Mouse (Mus musculus) kidney, embryonic 15.5 days (tissue): ENCODE results near the gene Krtap14. TPM values are rescaled to one million over a fixed set of nuclear protein-coding genes. Genes with fewer than 3 reads are reported as not detected.

Experiments used
- ATAC-seq: fragments of 200-750 bp; cut with Nextera tagmentation; replicated peaks from 2 replicates; pipeline ENCODE4 v1.8.0; 2017; ENCODE audit warnings: moderate TSS enrichment; ENCODE audit not compliant: low FRiP score
- H3K27ac ChIP-seq: fragments of 300-500 bp; sonication (generic); 2 replicates; pipeline ENCODE4 v1.5.1; 2015; ENCODE audit warnings: mild to moderate bottlenecking, inconsistent platforms
- H3K27me3 ChIP-seq: fragments of 300-500 bp; sonication (generic); 2 replicates; pipeline ENCODE4 v1.6.1; 2015; ENCODE audit warnings: inconsistent platforms
- H3K36me3 ChIP-seq: fragments of 300-500 bp; sonication (generic); 2 replicates; pipeline ENCODE4 v1.6.1; 2015; ENCODE audit warnings: inconsistent platforms
- H3K4me1 ChIP-seq: fragments of 300-500 bp; sonication (generic); 2 replicates; pipeline ENCODE4 v1.6.1; 2015; ENCODE audit warnings: inconsistent platforms
- H3K4me2 ChIP-seq: fragments of 300-500 bp; sonication (generic); 2 replicates; pipeline ENCODE4 v1.6.1; 2015; ENCODE audit warnings: moderate library complexity, mild to moderate bottlenecking, inconsistent platforms
- H3K4me3 ChIP-seq: fragments of 300-500 bp; sonication (generic); replicated peaks from 2 replicates; pipeline ENCODE4 v1.5.1; 2015; ENCODE audit warnings: mild to moderate bottlenecking, inconsistent platforms
- H3K9ac ChIP-seq: fragments of 300-500 bp; sonication (generic); 2 replicates; pipeline ENCODE4 v1.6.1; 2015; ENCODE audit warnings: mild to moderate bottlenecking, inconsistent platforms
- H3K9me3 ChIP-seq: fragments of 300-500 bp; sonication (generic); replicated peaks from 2 replicates; pipeline ENCODE4 v1.6.1; 2016; ENCODE audit warnings: inconsistent platforms
- WGBS: fragments of 180-500 bp; shearing (Covaris S2); methylation state at CpG from one replicate; pipeline ENCODE4 v1.1.7; 2015; ENCODE audit warnings: mixed read lengths; 5-methylcytosine and 5-hydroxymethylcytosine counted together
- polyA plus RNA-seq: library from polyadenylated mRNA; unstranded; fragments of >200 nt; fragmentation: Nextera tagmentation; extraction: Ambion mirVana; gene quantifications from 2 replicates; pipeline ENCODE4 v1.2.1, GENCODE M21; 2015

Krtap14 gene
- polyA plus RNA-seq: not detected in 2 replicates

DNA sequence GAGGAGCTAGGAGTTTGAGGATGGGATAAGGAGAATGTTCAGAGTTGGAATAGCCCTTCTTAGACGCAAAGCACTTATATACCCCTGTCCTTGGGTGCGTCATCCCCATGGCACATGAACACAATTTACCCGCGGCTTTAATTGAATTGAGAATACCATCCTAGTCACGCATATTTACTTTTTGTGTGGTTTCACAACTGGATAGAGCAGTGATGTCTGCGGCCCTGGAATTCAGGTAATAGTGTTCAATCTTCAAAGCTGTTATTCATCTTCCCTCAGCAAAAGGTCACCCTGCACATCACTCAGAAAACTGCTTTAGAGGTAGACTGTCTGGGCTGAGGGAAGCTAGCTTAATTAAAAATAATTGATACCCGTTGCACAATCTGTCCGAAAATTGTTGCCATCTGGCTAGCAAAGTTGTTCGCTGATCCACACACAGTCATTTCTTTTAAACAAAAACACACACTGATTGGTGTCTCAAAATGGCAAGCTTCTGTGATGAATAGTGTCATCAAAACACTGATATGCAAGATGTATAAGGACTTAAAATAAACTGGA lies at the start of gene Krtap14:
Krtap14 (minus strand) TSS at position 51 of the 558 bp plus-strand sequence.
- Histone ChIP-seq H3K4me2 (no peak within 1 kb of the TSS), H3K27me3 (no peaks in the 10 kb centered on the region)
- ATAC-seq: no peak

DNA sequence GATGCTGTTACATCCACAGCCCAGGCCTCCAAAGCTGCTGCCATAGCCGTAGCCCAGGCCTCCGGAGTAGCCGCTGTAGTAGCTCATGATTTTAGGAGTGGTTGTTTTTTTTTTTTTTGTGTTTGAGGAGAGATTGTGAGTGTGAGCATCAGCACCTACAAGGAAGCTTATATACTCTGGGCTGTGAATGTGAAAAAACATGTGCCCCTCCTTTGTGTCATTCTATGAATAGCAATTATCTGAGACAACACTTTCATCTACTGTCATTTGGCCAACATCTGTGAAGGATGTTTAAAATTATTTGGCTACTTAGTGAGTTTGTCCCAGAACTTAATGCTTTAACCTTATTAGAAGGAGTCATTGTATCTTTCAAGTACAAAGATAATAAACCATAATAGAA lies 48.2 kb upstream of the Krtap14 start, which contains the start of gene Krtap19-2:
Krtap19-2 (minus strand) TSS at position 101 of the 400 bp plus-strand sequence.
- no peaks in the 10 kb centered on the region for H3K27me3 ChIP-seq
- no peaks in the 10 kb centered on the region for H3K36me3 ChIP-seq
- no peak within 1 kb of the TSS for H3K4me2 ChIP-seq
- 94% methylated on average over 3 of the region's 3 CpGs for WGBS
- H3K27ac ChIP-seq: no peak within 1 kb of the TSS
- no peaks in the 10 kb centered on the region for H3K4me1 ChIP-seq
- no peak within 1 kb of the TSS for H3K4me3 ChIP-seq
- no peak for ATAC-seq
- H3K9ac ChIP-seq: no peak within 1 kb of the TSS
- no peaks in the 10 kb centered on the region for H3K9me3 ChIP-seq

More for the DNA sequence above, at the start of gene Krtap14:
- no peak within 1 kb of the TSS for H3K4me3 ChIP-seq
- no peak within 1 kb of the TSS for H3K27ac ChIP-seq
- H3K9ac ChIP-seq: no peak within 1 kb of the TSS
- H3K36me3 ChIP-seq: no peaks in the 10 kb centered on the region
- 90% methylated on average over 9 of the region's 9 CpGs for WGBS
- no peaks in the 10 kb centered on the region for H3K4me1 ChIP-seq
- H3K9me3 ChIP-seq: no peaks in the 10 kb centered on the region

DNA sequence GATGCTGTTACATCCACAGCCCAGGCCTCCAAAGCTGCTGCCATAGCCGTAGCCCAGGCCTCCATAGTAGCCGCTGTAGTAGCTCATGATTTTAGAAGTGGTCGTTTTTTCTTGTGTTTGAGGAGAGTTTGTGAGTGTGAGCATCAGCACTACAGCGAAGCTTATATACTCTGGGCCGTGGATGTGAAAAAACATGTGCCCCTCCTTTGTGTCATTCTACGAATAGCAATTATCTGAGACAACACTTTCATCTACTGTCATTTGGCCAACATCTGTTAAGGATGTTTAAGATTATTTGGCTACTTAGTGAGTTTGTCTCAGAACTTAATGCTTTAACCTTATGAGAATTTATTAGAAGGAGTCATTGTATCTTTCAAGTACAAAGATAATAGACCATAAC lies 43.4 kb upstream of the Krtap14 start, which contains the start of gene Krtap19-1:
Krtap19-1 (minus strand) TSS at position 101 of the 400 bp plus-strand sequence.
- Histone ChIP-seq H3K27ac (no peak within 1 kb of the TSS), H3K4me2 (no peak within 1 kb of the TSS), H3K27me3 (no peaks in the 10 kb centered on the region), H3K4me1 (no peaks in the 10 kb centered on the region), H3K9me3 (no peaks in the 10 kb centered on the region), H3K4me3 (no peak within 1 kb of the TSS), H3K36me3 (no peaks in the 10 kb centered on the region), H3K9ac (no peak within 1 kb of the TSS)
- 90% methylated on average over 6 of the region's 6 CpGs for WGBS
- no peak for ATAC-seq

DNA sequence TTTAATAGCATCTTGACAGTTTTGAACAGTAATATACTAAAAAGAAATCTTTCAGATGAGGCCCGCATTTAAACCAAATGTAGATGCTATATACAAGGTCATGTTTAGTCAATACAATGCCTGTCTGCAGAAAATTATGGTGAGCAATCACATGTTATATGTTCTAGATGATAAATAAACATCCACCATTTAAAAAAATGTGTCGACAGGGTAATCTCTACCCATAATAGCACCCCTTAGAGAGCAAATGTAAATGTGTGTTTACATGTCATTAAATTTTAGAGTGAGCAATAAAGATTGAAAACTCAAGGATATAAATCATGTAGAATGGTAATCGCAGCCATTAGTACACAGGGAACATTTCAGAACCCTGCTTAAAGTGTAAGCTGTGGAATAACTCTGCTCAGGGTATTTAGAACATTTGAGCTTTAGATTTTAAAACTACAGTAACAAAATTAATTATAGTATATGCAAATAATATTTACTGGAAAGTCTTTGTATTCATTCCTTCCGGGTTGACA lies 39.0 kb upstream of the Krtap14 start:
- no peak for ATAC-seq
- no peaks in the 10 kb centered on the region for H3K4me1 ChIP-seq
- no peaks in the 10 kb centered on the region for H3K9me3 ChIP-seq
- no peak overlapping the region for H3K4me2 ChIP-seq
- no peaks in the 10 kb centered on the region for H3K27me3 ChIP-seq
- WGBS: 55% methylated on average over 4 of the region's 4 CpGs
- H3K4me3 ChIP-seq: no peak overlapping the region
- no peak overlapping the region for H3K27ac ChIP-seq
- no peak overlapping the region for H3K9ac ChIP-seq
- H3K36me3 ChIP-seq: no peaks in the 10 kb centered on the region

DNA sequence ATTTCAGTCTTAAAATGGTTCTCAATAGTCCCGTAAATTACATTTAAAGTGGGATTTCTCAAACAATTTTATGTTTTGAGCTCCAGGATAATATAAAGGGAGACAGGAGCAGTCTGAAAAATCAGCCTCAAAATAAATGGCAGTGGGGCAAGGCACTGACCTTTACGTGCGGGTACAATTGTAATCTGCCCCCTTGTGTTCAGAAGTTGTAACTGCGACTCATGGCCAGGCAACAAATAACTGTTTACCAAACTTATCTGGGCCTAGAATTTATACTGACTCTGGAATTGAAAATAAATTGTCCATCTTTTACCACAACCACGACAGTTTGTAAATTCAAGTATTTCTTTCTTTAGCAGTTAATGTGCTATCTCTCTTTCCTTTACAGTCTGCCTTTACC lies 25.5 kb upstream of the Krtap14 start:
- Histone ChIP-seq H3K27me3 (no peaks in the 10 kb centered on the region), H3K4me1 (no peaks in the 10 kb centered on the region), H3K9me3 (no peaks in the 10 kb centered on the region), H3K27ac (no peak overlapping the region), H3K9ac (no peak overlapping the region), H3K4me2 (no peak overlapping the region), H3K36me3 (no peaks in the 10 kb centered on the region), H3K4me3 (no peak overlapping the region)
- ATAC-seq: no peak
- 13% methylated on average over 5 of the region's 5 CpGs for WGBS

DNA sequence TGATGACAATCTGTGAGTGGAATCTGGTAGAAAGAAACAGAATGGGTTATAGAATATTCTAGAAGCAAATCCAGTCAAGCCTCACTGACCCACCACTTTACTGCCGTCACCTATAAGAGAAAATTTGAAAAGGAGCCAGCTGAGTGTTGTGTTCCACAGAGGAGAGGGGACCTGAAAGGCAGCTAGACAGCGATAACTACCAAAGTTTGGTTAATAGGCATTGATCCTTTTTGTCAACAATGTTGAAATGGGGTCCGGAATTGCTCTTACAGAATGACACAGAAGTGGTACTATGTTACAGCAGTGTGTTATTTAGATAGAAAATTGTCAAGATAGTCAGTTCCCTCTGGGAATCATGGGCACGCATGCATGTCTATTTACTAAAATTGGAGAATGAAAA lies 22.6 kb upstream of the Krtap14 start:
- ATAC-seq: no peak
- Histone ChIP-seq H3K9me3 (no peaks in the 10 kb centered on the region), H3K36me3 (no peaks in the 10 kb centered on the region), H3K4me1 (no peaks in the 10 kb centered on the region), H3K27me3 (no peaks in the 10 kb centered on the region), H3K9ac (no peak overlapping the region), H3K4me3 (no peak overlapping the region), H3K4me2 (no peak overlapping the region), H3K27ac (no peak overlapping the region)
- WGBS: 82% methylated on average over 4 of the region's 4 CpGs

DNA sequence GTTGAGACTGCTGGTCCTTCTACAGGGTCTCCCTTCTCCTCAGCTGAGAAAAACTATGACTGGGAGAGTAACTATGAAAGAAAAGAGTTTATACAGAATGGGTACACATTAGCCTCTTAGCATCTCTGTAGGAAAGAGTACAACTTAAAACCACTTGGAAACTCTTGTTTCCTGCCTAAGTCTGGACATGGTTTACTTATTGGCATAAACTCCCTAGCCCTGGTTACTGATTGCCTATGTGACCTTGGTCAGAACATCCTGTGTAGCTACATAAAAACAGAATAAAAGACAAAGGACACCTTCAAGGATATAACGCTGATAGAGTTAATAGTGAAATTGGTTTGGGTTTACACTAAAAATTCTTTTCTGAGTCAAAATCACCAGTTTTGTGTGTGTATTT lies 21.4 kb upstream of the Krtap14 start:
- 0 out of 2 replicates have a peak, but pooled peaks have one; percentile 56 for ATAC-seq
- Histone ChIP-seq H3K4me2 (no peak overlapping the region), H3K36me3 (no peaks in the 10 kb centered on the region), H3K4me1 (no peaks in the 10 kb centered on the region), H3K9me3 (no peaks in the 10 kb centered on the region), H3K4me3 (no peak overlapping the region), H3K27me3 (no peaks in the 10 kb centered on the region), H3K9ac (no peak overlapping the region), H3K27ac (no peak overlapping the region)
- WGBS: 87% methylated on average over 1 of the region's 1 CpGs

DNA sequence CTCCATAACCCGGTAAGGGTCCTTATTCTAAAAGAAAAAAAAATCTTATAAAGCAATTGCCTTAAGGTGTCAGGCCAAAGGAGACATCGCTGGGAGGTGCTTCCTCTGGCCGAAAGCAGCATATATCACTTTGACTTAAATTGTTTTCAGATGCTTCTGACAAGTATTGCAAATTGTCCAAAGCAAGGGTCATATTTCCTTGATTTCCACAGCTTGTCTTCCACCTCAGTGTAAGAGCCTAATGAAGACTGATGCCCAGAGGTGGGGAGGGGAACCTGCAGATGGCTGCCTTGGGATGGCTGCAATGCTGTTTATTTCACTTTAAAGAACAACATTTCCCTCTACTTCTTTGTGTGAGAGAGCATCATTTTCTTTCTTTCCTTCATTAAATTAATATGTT lies 1.0 kb upstream of the Krtap14 start:
- Histone ChIP-seq H3K9me3 (no peaks in the 10 kb centered on the region), H3K36me3 (no peaks in the 10 kb centered on the region), H3K4me1 (no peaks in the 10 kb centered on the region), H3K27me3 (no peaks in the 10 kb centered on the region), H3K27ac (no peak overlapping the region), H3K4me3 (no peak overlapping the region), H3K4me2 (no peak overlapping the region), H3K9ac (no peak overlapping the region)
- ATAC-seq: no peak
- 39% methylated on average over 3 of the region's 3 CpGs for WGBS

DNA sequence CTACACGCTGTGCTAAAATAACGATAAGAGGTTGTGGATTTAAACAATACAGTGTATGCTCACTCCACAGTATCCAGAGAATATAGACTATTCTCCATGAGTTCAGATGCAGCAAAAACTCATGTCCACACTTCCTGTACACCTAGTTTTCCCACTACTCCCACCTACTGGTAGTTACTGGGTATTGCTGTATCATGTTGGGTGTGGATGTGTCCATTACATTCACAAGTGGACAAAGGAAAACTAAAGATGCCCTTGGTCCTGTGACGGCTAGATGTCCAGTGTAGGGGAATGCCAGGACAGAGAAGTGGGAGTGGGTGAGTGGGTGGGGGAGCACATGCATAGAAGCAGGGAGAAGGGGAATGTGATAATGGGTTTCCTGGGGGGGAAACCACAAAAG lies 2.2 kb downstream of the Krtap14 start:
- no peak overlapping the region for H3K4me3 ChIP-seq
- no peak overlapping the region for H3K9ac ChIP-seq
- H3K36me3 ChIP-seq: no peaks in the 10 kb centered on the region
- H3K4me1 ChIP-seq: no peaks in the 10 kb centered on the region
- ATAC-seq: no peak
- H3K9me3 ChIP-seq: no peaks in the 10 kb centered on the region
- no peak overlapping the region for H3K4me2 ChIP-seq
- 81% methylated on average over 3 of the region's 3 CpGs for WGBS
- H3K27me3 ChIP-seq: no peaks in the 10 kb centered on the region
- H3K27ac ChIP-seq: no peak overlapping the region

DNA sequence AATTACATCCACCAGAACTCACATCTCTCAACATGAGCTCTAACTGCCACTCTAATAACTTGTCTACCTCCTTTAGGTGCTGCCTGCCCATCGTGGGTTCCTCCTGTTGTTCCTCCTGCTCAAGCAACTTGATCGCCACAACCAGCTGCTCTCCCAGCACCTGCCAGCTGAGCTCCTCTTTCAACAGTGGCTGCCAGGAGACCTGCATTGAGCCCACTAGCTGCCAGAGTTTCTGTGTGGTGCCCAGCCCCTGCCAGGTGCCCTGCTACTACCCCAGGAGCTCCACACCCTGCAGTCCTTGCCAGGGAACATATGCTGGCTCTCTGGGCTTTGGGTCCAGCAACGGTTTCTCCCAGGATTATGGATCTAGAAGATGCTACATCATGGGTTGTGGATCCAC lies 5.9 kb downstream of the Krtap14 start, which contains the start of gene Krtap15:
Krtap15 (plus strand) TSS at position 150 of the 400 bp plus-strand sequence.
- H3K4me1 ChIP-seq: no peaks in the 10 kb centered on the region
- H3K4me3 ChIP-seq: no peak within 1 kb of the TSS
- no peaks in the 10 kb centered on the region for H3K9me3 ChIP-seq
- WGBS: 85% methylated on average over 3 of the region's 3 CpGs
- no peaks in the 10 kb centered on the region for H3K27me3 ChIP-seq
- no peaks in the 10 kb centered on the region for H3K36me3 ChIP-seq
- no peak within 1 kb of the TSS for H3K4me2 ChIP-seq
- ATAC-seq: no peak
- no peak within 1 kb of the TSS for H3K27ac ChIP-seq
- H3K9ac ChIP-seq: no peak within 1 kb of the TSS

DNA sequence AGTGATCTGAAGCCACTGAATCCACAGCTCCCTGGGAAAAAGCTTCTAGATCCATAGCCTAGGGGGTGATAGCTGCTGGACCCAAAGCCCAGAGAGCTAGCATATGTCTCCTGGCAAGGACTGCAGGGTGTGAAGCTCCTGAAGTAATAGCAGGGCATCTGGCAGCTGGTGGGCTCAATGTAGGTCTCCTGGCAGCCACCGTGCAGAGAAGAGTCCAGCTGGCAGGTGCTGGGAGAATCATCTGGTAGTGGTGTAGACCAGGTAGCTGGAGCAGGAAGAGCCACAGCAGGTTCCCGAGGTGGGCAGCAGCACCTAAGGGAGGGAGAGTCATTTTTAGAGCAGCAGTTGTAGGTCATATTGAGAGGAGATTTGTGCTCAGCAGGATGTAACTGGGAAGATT lies 14.1 kb downstream of the Krtap14 start, which contains the start of gene Gm20741:
Gm20741 (minus strand) TSS at position 394 of the 400 bp plus-strand sequence.
- Histone ChIP-seq H3K9me3 (no peaks in the 10 kb centered on the region), H3K4me3 (no peak within 1 kb of the TSS), H3K36me3 (no peaks in the 10 kb centered on the region), H3K27me3 (no peaks in the 10 kb centered on the region), H3K4me2 (no peak within 1 kb of the TSS), H3K9ac (no peak within 1 kb of the TSS), H3K27ac (no peak within 1 kb of the TSS), H3K4me1 (no peaks in the 10 kb centered on the region)
- WGBS: 81% methylated on average over 2 of the region's 2 CpGs
- ATAC-seq: no peak

DNA sequence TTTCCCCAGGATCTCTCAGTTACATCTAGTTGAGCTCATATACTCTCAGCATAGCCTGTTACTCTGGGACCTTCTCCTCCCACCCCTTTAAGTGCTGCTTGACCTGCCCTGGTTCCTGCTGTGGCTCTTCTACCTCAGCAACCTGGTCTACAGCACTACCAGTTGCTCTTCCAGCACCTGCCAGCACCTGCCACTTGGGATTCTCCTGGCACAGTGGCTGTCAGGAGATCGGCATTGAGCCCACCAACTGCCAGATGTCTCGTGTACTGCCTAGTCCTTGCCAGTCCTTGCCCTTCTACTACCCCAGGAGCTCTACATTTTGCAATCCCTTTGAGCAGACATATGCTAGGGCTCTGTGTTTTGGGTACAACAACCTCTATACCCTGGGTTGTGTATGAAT lies 39.2 kb downstream of the Krtap14 start:
- H3K27ac ChIP-seq: no peak overlapping the region
- no peak overlapping the region for H3K9ac ChIP-seq
- no peak for ATAC-seq
- no peaks in the 10 kb centered on the region for H3K4me1 ChIP-seq
- H3K36me3 ChIP-seq: no peaks in the 10 kb centered on the region
- WGBS: 80% methylated on average over 2 of the region's 2 CpGs
- no peak overlapping the region for H3K4me2 ChIP-seq
- H3K4me3 ChIP-seq: no peak overlapping the region
- no peaks in the 10 kb centered on the region for H3K27me3 ChIP-seq
- H3K9me3 ChIP-seq: no peaks in the 10 kb centered on the region

DNA sequence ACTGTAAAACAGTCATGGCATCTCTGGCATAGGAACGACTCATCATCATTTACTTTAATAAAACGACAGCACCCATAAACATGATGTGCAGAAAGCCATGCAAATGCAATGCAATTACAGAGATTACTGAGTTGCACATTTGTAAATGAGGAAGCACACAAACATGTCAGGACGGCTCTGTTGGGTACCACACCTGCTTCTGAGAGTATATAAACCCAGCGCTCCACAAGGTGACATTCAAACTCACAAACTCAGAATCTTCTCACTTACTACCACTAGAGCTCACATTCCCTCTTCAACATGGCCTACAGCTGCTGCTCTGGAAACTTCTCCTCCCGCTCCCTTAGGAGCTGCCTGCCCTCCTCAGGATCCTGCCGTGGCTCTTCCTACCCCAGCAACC lies 48.3 kb downstream of the Krtap14 start, which contains the start of gene Gm5965:
Gm5965 (plus strand) TSS at position 301 of the 400 bp plus-strand sequence.
- Histone ChIP-seq H3K4me3 (no peak within 1 kb of the TSS), H3K4me2 (no peak within 1 kb of the TSS), H3K27ac (no peak within 1 kb of the TSS), H3K9ac (no peak within 1 kb of the TSS), H3K36me3 (no peaks in the 10 kb centered on the region), H3K9me3 (no peaks in the 10 kb centered on the region), H3K4me1 (no peaks in the 10 kb centered on the region), H3K27me3 (no peaks in the 10 kb centered on the region)
- 90% methylated on average over 6 of the region's 6 CpGs for WGBS
- no peak for ATAC-seq
